Mouse (Mus musculus) thymus, postnatal 10 days (tissue): ENCODE results near the gene Myo3b.

Experiments
- DNase-seq, 2 experiments: peaks; one replicate each; pipeline ENCODE4 v3.0.0; 2021; ENCODE audit warnings: low spot score in 2 of 2

Gene Myo3b

GRCm38 (mm10) chr2:70278425-70279277 is 239.7 kb downstream of the Myo3b start:
- no peak for DNase-seq

DNA sequence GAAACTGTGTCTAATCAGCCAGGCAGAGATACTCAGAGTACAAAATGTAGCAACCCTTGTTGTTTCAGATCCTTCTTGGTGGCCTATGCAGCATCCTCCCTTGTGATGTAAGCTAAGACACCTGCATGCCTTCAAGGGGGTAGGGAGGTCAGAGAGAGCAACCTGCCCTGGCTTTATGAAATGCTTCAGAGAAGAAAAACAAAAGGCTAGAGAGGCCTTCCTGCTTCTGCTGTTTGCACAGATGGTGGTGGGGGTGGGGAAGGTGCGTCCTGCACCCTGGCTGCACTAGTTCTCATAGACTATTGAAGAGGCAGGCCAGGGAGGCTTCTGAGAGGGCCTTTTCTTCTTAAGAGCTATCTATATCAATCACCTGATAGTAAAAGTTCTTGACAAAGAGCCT is 245.2 kb downstream of the Myo3b start:
- DNase-seq, result peak; percentile 23 to 43

- no peak for DNase-seq
Observed at GRCm38 (mm10) chr2:70291063-70291462, 252.1 kb downstream of the Myo3b start.

DNA sequence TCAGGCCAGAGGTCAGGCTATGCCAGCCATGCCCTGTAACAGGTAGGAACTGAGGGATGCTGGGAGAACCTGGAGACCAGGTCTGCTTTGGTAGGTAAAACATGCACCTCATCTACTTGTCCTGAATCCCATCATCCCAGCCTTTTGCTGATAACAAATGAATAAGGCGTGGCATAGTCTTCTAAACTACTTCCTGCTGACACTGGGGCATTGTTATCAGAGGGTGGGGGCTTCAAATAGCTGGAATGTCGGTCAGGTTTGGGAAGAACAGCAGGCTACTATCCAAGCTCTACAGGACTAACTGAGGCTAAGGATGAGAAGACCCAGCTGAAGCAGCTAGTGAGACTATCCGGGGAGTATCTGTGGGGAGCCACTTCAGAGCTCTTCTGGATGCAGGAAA is 253.8 kb downstream of the Myo3b start:
- DNase-seq, result no peak

- no peak for DNase-seq
Observed at GRCm38 (mm10) chr2:70302905-70303304, 264.0 kb downstream of the Myo3b start.

DNA sequence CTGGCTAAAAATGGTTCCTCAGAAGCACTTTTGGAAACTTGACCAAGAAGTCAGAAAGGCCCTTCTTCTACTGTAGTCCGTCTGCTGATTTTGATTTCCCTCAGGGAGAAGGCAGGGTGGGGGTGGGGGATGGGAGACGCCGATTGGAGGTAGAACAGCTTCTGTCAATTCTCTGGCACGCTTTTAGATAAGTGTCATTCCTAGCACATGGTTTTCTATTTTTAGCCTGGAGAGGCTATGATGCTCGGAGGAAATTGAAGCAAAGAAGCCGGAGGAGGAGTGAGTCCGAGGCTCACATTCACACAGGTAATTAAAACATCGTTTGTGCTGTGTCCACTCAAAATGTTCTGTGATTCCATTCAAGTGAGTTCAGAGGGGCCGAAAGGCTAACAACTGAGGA is 276.2 kb downstream of the Myo3b start:
- no peak for DNase-seq

GRCm38 (mm10) chr2:70315734-70316133 is 276.8 kb downstream of the Myo3b start:
- no peak for DNase-seq

DNA sequence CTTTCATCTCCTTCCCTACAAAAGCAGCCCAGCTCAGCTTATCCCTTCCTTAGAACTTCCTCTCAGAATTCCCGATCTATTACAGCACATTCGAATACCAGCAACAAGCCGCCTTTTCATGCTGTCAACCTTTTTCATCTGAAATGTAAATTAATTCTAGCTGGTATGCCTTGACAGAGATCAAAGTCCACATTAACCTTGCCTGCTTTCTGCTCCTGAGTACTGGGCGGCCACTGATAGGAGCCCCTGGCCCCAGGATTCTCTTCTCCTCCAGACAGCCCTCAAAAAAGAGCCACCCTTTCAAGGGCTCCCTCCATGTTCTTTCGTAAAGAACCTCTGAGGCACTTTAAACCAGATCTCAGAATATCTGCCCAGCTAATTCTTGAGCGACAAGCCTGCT is 278.9 kb downstream of the Myo3b start:
- DNase-seq, result no peak

DNA sequence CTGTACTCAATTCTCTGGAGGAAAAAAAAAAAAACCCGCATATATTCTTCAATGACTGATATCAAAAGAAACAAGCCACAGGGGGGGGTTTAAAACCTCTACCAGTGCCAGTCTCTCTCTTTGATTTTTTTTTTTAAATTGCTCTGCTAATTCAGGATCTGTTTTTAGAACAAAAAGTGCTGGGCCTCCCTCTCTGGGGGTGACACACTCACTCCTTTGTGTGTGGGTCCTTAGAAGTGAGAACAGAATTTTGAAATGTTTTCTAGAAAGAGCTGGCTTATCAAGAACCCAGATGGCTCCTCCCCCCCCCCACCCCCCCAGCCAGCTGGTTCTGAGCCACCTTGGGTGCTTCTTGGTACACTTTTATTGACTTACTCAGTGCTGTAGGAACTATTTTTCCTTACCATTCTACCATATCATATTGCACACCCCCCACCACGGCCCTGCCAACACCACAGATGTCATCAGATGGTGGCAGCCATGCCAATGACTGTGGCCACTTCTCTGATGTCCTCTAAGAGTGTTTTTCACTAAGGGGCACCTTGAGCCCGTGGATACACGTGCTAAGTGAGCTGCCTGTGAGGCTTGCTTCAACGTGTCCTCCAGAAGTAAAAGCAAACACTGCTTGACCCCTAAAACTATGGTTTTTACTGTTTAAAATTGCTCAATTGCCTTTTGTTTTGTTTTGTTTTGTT is 280.1 kb downstream of the Myo3b start:
- no peak for DNase-seq

- DNase-seq, result no peak
Observed at GRCm38 (mm10) chr2:70322767-70323166, 283.8 kb downstream of the Myo3b start.

GRCm38 (mm10) chr2:70327602-70328001 is 288.7 kb downstream of the Myo3b start:
- DNase-seq, result no peak

GRCm38 (mm10) chr2:70332905-70333304 is 294.0 kb downstream of the Myo3b start:
- no peak for DNase-seq

DNA sequence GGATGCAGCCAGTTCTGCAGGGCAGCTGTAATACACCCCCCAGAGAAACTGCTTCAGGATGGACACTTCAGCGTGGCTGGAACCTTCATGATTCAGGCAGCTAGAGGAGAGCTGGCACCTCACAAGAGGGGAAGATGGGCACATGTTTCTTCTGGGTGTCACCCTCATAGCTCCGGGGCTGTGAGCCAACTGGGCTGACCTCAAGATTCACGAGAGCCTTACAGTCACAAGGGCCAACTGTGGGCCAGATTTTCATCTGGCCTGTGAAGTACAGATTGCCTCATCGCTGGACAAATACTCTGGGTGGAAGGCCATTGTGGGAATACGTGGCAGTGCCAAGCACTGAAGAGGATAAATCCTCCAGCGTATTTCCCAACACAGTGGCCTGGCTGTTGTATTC is 294.6 kb downstream of the Myo3b start:
- no peak for DNase-seq

- DNase-seq, result no peak
Observed at GRCm38 (mm10) chr2:70336551-70336950, 297.6 kb downstream of the Myo3b start.

DNA sequence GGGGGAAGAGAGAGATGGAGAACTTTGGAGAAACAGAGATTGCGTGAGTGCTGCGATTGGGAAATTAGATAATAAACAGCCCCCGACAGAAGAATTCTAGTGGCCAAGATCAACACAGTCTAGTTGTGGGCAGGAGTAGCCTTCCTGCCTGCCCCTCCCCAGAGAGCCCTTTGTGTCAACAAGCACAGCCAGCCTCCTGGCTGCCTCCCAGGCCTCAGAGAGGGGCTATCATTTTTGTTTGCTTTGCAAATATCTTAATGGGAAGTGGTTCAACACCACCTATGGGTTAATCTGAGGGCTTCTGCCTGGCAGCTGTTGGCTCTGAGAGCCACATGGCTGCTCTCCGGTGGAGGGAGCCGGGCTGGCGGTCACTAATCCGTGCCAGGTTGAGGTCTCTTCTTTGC is 298.3 kb downstream of the Myo3b start:
- no peak for DNase-seq

DNA sequence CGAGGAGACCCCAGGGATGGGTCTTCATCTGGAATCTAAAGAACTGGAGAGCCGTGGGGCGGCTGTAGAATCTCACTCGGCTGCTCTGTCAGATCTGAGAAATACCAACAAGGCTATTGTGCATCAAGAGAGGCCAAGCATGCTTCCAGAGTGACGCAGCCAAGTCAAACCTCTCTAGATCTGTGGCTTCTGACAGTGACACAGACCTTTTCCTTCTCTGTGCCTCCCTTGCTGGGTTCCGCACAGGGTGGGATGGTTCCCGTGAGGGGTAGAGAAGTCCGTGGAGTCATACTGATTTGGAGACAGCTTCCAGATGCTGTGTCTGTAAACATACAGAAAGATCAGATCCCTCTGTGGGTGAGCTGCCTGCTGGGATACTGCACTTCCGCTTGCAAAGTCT is 298.9 kb downstream of the Myo3b start:
- no peak for DNase-seq

DNA sequence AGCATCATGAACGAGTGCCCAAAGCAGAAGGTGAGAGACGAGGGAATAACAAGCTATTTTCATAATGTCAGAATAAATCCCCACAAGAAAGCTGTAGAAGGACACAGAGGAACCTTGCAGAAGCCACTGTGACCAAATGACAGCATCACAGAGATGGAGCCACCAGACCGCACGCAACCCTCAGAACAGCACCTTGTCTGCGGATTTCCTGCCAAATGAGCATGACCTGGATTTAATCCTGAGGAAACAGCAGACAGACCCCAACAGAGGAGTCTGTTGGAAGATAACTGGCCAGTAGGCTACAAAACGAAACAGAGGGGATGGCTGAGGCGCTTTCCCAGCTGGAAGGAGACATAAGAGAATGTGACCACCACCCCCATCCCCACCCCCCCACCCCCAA is 300.1 kb downstream of the Myo3b start:
- DNase-seq, result no peak

DNA sequence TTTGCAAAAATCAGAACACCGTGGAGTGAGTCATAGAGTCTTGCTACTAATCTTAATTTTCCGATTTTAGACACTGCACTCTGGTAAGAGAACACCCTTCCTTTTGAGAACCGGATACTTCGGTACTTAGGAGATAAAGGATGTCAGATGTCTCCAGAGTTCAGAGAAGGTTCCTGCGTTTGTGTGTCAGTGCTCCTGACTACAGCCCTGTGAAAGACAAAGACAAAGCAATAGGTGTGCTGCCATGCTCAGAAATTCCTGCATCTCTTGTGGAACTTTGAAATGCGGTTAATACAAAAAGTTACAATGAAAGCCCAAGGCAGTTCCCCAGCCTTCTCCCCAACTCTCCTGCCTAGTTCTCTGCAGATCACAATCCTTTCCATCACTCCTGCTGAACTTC is 300.6 kb downstream of the Myo3b start:
- no peak for DNase-seq

- DNase-seq, result no peak
Observed at GRCm38 (mm10) chr2:70340224-70340623, 301.3 kb downstream of the Myo3b start.

DNA sequence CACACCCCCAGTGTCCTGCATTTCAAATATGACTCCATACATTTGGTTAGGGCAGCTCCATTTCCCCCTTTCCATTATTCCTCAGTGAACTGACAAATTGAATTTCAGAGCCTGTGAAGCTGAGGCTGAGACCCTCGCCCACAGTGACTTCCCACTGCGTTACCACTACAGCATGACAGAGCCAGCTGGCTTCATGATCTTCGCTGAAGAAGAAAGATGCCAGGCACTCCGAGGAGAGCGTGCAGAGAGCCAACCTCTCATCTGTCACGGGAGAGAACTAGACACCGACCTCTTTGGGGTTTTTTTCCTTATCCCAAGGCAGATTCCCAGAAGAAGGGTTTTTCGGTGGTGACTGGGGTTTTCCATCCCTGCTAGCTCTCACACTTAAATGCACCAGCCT is 306.2 kb downstream of the Myo3b start:
- no peak for DNase-seq

DNA sequence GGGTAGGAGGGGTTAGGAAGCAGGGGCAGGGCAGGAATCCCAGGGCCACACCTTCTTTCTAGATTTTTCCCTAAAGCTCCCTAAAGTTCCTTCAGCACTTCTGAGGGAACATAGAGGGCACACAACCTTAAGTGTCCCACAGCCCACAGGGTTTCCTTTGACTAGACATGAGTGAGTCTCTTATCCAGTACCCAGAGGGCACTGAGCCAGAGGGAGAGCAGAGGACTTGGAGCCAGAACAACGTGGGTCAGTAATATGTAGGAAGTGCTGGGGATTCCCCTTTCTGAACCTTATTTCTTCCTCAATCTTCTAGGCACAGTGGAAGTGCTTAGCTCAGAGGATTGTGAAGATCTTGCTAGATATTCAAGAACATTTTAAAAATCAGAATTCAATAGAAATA is 308.6 kb downstream of the Myo3b start:
- no peak for DNase-seq

GRCm38 (mm10) chr2:70348793-70349553 is 310.0 kb downstream of the Myo3b start:
- DNase-seq, result no peak
